Mouse (Mus musculus) layer of hippocampus, postnatal 14 days (tissue): ENCODE measurements around the gene Tcte1. TPM values are rescaled to one million over a fixed set of nuclear protein-coding genes. Genes with fewer than 3 reads are reported as not detected.

Source experiments
- DNase-seq, 2 experiments: peaks; one replicate each; pipeline ENCODE4 v3.0.0; 2021 to 2022; ENCODE audit warnings: low spot score in 2 of 2, mixed read lengths in 1 of 2
- total RNA-seq, 2 experiments: library from RNA; stranded (reverse); gene quantifications; 2 replicates each; pipeline ENCODE4 v1.2.3; 2021

Tcte1 gene
- total RNA-seq, 2 experiments from 2014 or later: 0.88 to 1.1 TPM

DNA sequence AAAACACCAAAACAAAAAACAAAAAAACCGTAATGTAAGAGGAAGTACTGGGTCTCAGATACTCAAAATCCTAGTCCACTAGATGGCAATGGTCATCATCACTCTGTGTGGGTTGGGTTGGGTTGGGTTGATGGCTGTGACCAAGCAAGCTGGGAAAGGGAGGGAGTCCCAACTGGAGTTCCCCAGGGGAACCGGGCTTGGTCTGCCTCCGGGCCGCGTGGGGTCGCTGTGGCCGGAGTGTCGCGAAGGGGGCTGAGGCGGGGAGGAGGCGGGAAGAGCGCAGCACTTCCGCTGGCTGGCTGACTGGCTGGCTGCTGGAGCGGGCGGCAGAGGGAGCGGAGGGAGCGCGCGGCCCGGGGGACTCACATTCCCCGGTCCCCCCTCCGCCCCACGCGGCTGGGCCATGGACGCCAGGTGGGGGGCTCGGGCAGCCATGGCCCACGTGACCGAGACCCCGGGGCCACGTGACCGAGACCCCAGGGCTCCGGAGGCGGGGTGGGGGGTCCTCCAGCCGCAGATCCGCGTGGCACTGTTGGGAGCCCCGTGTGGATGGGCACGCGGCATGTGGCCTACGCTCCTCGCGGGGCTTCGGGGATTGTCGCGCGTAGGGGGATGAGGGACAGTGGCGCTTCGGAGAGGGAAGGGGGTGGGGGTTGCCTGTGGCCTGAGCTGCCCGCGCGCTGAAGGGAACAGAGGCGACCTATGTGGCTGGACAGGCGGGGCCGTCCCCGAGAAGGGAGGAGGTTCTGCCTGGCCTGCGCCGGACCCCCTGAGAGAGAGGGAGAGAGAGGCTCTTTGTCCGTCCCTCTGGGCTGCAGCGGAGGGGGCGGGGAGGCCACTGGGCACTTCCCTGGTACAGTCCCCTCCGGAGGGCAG, 40.7 kb downstream of the Tcte1 start, which contains the start of gene Slc35b2:
Gene Slc35b2 (plus strand): TSS at position 220 of the 876 bp plus-strand sequence.
- peak; percentile 88 to 94 for DNase-seq

DNA sequence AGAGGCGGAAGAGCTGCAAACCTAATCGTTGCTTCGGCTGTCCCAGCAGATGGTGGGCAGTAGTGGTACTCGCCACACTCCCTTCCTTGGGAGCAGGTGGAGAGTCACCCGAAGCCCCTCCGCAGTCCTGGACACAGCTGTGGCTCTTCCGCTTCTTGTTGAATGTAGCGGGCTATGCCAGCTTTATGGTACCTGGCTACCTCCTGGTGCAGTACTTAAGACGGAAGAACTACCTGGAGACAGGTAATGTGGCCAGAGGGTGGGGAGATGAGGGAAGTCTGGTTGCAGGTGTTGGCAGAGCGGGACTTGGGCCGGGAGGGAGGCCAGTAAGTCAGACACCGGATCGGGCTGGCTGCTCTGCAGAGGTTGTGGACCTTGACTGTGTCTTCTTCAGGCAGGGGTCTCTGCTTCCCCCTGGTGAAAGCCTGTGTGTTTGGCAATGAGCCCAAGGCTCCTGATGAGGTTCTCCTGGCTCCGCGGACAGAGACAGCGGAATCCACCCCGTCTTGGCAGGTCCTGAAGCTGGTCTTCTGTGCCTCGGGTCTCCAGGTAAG, 41.4 kb downstream of the Tcte1 start:
- DNase-seq: no peak

DNA sequence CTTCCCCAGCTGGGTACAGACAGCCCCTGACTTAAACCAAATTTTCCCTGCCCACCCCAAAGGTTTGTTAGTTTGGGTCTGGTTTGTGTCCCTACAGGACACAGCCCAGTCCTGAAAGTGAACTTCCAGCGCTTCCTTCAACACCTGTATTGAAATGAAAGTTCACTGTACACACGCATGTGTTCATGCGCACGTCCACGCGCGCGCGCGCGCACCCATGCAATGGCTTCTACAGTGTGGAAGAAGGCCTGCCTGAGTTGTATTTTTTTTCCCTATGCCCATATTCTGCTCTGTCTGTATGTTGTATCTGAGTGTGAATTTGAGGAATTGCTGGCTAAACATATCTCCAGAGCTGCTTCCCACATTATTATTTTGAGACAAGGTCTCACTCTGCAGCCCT, 41.9 kb downstream of the Tcte1 start:
- DNase-seq: no peak

DNA sequence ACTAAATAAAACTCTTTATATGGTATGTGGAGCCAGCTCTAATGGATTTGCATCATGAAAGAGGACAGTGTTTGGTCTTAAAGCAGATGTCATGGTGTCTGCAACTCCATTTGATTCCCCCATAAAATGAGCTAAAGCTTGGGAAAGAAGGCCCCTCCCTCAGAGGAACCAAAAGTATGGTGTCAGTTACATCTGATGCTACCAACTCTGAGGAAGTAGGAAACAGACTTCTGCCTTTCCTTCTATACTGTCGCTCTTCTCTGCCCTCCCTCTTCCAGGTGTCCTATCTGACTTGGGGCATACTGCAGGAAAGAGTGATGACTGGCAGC, 42.8 kb downstream of the Tcte1 start:
- DNase-seq: no peak

DNA sequence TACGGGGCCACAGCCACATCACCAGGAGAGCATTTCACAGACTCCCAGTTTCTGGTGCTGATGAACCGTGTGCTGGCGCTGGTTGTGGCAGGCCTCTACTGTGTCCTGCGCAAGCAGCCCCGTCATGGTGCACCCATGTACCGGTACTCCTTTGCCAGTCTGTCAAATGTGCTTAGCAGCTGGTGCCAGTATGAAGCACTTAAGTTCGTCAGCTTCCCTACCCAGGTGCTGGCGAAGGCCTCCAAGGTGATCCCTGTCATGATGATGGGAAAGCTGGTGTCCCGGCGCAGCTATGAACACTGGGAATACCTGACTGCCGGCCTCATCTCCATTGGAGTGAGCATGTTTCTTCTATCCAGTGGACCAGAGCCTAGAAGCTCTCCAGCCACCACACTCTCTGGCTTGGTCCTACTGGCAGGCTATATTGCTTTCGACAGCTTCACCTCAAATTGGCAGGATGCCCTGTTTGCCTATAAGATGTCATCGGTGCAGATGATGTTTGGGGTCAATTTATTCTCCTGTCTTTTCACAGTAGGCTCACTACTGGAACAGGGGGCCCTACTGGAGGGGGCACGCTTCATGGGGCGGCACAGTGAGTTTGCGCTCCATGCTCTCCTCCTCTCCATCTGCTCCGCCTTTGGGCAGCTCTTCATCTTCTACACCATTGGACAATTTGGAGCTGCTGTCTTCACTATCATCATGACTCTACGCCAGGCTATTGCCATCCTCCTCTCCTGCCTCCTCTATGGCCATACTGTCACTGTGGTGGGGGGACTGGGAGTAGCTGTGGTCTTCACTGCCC, 43.3 kb downstream of the Tcte1 start:
- peak in 1 of 2 experiments; percentile 61 for DNase-seq

DNA sequence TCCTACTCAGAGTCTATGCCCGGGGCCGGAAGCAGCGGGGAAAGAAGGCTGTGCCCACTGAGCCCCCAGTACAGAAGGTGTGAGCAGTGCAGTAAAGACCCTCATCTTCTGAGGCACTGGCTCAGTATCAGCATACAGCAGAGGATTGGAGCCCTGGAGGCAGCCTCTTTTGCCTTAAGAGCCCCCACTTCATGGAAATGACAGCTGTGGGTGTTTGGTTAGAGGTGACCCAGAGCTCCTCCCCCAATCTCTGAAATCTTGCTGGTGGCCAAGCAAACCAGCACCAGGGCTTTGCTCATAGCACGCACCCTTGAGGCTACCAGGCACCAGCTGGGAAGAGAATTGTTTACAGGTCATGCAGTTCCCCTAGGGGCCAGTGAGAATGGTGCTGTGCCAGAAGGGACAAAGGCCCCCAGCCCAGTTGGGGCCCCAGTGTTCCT, 43.9 kb downstream of the Tcte1 start:
- DNase-seq: no peak

DNA sequence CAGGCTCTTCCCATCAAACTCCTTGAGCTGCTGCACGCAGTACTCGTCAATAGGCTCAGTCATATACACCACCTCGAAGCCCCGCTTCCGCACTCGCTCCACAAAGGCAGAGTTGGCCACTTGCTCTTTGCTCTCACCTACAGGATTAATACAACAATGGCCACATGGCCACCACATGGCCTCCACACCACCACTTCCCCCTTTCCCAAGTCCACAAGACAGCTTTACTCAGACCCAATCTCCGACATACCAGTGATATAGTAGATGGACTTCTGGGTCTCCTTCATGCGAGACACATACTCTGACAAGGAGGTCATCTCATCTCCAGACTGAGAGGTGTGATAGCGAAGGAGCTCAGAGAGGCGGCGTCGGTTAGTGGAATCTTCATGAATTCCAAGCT, 45.8 kb downstream of the Tcte1 start:
- no peak for DNase-seq

DNA sequence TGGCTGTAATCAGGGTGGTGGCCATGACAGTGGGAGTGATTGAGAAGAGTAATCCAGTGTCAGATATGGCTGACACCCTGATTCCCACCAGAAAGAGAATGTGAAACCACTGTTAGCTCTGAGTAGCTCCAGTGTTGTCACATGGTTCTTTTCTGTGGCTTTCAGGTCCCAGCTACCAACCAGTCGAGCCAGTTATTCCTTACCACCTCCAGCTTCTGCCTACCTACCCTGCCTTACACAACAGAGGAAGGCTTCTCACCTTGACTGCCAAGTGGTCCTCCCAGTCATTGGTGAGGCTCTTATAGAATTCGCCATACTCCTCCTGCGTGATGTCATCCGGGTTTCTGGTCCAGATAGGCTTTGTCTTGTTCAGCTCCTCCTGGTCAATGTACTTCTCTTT, 46.8 kb downstream of the Tcte1 start:
- no peak for DNase-seq

DNA sequence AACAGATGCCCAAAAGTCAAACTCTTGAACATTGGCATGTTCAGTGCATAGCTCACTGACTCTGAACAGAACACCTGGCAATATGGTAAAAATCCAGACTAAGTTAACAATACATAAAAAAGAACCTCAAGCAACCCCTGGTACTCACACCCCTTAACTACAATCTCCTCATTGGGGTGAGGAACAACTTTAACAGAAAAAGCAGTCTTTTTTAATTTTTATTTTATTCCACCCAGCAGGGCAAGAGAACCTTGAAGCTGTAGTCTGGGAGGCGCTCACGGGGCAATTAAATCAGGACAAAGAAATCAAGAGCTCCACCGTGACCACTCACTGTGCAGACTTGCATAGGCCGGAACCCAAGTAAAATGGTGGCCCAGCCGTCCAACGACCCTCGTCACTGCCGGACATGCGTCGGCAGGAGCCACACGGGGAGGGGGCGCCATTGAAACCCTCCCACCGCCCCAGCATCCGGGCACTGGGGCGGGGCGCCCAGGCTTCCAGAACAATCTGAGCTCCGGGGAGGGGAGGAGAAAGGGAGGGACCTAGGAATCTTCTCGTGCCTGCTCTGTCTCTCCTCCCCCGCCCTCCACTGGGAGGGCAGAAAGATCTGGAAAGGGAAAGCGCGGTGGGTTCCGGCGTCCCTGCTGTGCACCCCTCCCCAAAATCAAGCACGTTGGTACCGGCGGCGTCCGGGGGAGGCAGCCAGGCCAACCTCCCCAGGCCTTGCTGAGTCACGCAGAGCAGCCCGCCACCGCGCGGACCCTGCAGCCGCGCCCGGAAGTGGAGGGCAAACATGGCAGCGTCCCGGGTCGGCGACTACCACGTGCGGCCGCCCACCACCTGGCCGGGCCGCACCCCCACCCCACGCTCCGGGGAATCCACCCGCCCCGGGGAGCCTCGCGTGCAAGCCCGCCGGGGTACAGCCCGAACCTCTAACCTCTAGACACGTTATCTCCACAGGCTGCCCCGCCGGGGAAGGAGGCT, 49.2 kb downstream of the Tcte1 start:
- peak; percentile 68 to 83 for DNase-seq

DNA sequence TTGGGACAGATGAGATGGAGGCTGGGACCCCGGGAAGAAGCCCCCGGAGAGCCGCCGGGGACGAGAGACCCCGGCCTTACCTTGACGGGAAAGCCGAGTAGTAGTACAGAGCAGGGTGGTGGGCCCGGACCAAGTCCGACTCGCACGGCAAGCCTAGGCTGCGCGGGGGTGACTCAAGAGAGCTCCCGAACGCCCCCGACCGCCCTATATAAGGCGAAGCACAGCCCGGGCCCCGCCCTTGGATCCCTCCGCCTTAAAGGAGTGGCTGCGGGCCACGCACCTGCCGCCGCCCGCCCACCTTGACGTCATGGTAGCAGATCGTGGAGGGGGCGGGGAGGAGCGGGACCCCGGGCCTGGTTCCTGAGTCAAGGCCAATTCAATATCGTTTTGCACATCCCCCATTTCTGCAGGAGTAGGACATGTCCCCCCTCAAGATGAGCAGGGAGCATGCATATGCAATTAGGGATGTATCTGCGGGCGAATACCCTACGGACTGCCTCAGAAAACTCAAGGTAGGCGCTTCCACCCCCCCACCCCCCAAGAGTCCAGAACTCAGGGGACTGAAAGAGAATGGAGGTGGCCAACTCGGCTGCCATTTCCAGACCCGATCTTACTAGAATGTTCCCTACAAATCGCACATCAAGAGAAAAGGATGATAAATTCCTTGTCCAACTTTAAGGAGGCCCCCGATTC, 50.0 kb downstream of the Tcte1 start, which contains the start of gene Hsp90ab1:
Gene Hsp90ab1 (minus strand): TSS at position 185 of the 693 bp plus-strand sequence.
- peak; percentile 99 for DNase-seq

DNA sequence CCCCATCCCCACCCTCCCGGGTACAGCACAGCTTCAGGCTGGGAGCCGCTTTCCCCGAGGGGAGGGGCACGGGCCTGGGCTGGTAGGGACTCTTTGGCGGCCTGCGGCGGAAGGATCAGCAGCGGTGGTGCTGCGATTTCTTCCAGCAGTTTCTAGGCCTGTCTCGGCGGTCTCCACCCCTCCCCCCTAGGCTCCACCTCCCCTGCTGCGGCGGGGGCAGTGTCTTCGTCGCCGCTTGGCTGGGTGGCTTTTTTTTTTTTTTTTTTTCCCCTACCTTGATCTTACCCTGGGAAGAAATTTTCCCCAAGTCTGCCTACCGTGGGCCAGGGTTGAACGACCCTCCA, 50.5 kb downstream of the Tcte1 start:
- DNase-seq: peak; percentile 97 to 98

DNA sequence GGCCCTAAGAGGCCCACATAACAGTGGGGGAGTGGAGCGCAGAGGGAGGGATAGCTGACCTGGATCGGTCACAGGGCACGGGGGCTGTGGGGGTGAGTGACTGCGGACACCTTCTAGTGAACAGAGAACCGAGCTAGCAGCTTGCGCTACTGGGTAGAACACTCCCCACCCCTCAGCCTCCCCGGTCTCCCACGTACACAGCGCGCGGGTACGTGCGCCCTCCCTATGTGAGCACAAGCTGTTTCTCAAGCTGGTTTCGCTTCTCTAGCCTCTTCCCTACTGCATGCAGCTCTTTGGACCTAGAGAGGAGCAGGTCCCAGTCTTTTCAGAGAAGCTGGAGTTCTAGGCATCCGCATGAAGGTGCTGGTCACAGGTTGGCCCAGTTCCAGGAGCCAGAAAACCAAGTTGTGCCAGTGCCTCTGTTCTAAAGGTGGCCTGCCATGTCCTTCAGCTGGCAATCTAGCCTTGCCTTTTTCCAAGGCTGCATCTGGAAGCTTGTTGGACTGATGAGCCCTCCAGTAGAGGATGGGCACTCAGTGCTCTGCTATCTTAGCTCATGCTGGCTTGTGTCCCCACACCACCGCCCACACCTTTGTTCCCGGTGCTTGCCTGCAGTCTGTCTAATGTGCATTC, 51.0 kb downstream of the Tcte1 start:
- peak; percentile 87 to 89 for DNase-seq

DNA sequence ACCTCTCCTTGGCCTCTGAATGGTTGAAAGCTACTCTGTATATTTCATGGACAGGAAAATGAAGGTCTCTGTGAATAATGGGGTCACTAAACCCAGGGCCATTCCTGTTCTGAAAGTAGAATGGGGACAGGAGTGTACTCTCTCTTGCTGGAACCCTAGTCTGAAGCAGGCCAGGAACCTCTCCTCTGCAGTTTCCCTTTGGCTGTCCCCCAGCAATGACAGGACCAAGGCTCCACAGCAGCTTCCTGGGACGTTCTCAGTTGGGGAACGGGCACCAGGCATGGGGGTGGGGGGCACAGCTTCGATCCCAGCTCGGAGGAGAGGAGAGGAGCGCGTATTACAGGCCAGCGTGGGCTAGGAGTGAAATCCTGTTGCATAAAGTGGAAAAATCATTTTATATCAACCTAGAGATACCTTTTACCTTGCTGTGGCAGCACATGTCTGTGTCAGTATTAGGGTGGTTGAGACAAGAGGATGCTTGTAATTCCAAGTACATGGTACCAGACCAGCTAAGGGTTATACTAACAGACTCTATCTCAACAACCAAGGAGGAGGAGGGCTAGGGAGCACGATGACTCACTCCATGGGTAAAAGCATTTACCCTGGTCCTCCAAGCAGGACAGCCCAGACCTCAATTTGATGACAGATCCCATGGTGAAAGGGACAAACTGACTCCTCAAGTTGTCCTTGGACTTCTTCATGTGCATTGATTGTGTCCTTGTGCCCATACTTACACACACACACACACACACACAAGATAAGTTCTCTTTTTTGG, 52.1 kb downstream of the Tcte1 start:
- DNase-seq: no peak

DNA sequence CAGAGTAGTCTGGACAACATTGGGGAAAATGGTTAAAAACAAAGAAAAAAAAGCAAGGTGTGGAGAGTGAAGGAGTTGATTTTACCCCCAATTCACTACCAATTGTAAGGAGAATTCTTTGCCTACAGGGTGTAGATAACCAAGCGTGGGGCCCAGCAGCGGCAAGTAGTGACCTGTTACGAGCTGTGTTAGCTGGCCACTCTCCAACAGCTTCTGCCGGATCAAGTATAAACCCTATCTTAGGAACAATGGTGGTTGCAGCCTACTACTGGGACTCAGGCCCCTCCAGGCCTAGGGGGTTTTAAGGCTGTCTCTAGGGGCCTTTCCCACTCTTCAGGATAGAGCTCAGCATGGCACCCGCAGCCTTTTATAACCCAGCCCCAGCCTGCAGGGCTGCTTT, 55.0 kb downstream of the Tcte1 start:
- DNase-seq: no peak

DNA sequence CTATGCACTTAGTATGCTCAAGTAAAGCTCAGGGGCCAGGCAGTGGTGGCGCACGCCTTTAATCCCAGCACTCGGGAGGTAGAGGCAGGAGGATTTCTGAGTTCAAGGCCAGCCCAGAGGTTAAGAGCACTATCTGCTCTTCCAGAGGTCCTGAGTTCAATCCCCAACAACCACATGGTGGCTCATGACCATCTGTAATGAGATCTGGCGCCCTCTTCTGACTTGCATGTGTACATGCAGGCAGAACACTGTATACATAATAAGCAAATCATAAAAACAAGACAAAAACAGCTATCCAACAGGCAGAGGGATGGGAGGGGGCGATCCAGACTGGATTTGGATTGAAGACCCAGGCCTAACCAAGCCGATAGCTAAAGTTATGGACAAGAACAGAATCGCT, 55.6 kb downstream of the Tcte1 start:
- no peak for DNase-seq

DNA sequence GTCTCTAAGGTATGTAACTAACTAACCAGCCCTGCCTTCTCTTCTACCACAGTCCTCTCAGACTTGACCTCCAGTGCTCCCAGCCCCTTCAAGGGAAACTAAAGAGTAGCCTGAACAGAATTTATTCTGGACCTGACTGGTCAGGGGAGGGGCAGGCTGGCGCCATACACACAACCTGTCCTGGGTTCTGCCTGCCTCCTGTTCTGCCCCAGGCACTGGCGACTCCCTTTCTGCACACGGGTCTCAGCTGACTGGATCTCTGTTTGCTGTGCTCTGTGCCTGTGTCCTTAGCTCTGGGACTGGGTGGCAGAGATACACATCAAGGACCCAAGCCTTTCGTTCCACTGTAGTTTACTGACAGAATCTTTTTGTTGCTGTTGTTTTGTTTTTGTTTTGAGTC, 56.3 kb downstream of the Tcte1 start:
- no peak for DNase-seq

DNA sequence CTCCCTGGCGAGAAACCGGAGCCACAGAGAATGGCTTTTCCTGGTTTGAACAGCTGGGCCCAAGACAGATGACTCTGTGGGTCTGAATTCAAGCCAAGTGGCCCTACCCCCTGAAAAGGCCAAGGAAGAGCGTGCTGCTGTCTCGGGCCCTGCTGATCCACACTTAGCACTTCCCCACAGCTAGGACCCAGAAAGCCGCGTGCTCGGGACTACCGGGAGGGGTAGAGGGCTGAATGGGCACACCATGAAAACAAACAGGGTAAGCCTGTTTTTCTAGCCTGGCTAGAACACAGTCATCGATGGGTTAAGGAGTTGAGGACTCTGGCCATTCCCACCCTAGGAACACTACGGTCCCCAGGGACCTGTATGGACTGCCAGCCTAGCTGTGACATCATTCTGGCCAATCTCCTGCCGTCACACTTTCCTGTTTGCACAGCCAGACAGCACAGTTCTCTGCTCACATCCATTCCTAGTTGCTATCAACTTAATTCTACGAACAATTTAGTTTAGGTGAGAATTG, 57.8 kb downstream of the Tcte1 start:
- DNase-seq: no peak

DNA sequence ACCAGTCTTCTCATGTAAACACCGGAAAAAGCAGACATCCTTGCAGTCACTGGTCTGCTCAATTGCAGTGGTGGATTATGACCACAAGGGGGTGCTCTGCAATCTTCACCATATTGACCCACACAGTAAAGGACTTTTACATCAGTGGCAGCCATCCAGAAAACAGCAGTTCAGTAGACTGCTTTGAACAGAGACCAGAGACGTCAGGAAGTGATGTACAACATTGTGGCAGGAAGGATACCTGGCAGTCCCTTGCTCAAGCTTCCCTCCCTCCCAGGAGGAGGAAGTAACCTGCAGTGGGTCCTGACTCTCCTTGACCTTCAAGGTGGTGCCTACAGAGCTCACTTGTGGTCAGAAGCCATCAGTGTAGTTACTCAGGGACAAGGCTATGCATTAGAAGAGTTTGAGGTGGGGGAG, 58.3 kb downstream of the Tcte1 start:
- DNase-seq: peak in 1 of 2 experiments; percentile 75

DNA sequence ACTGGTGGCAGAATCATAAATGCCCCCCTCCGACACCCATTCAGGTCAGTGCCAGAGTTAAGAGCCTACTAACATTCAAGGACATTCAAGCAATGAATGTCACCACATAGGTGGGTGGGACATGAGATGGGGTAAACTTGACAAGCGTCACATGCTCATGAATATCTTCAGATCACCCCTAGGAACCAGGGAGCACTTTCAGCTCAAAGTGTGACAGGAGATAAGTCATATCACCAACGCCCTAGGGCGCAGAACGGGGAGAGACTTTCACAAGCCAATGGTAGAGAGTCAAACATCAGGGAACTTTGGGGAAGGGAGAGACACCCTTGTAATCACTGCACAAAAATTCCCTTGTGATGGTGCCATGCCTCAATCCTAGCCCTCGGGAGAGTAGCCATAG, 59.0 kb downstream of the Tcte1 start:
- no peak for DNase-seq
